Mouse (Mus musculus): ENCODE measurements at regions not wholly inside any gene's neighbourhood (a gene's known extent, or its start where the extent isn't known, plus 50 kb on each side); places are given as distances from the start of the nearest gene placed in this dataset.

- no peak for DNase-seq (ENCODE audit: low spot score)
These were observed 107.9 kb downstream of the CK137956 start for GRCm38 (mm10) chr4:127862875-127863274.

GRCm38 (mm10) chr4:127861319-127862117 is 109.2 kb downstream of the CK137956 start:
- DNase-seq (ENCODE audit: low spot score), result peak; percentile 36

DNA sequence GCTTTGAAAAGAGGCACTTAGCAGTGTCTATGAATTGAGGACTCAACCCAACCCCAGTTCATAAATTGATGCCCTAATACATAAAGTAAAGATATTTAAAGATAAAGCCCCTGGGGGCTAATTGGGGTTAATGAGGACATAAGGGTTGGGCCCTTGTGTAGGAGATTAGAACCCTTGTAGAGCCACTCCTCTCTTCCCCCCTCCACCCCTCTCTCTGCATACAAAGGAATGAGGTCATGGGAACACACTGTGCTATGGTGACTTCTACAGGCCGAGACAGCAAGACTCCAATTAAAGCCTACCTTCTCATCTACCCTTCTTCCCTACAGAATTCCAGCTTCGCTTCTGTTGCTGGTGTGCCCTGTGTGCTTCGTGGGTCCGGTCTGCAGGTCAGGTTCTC is 110.5 kb downstream of the CK137956 start:
- no peak for DNase-seq (ENCODE audit: low spot score)

- no peak for DNase-seq (ENCODE audit: low spot score)
These were observed 111.2 kb downstream of the CK137956 start for GRCm38 (mm10) chr4:127859505-127859904.

- DNase-seq (ENCODE audit: low spot score), result no peak
These were observed 112.2 kb downstream of the CK137956 start for GRCm38 (mm10) chr4:127858566-127858965.

DNA sequence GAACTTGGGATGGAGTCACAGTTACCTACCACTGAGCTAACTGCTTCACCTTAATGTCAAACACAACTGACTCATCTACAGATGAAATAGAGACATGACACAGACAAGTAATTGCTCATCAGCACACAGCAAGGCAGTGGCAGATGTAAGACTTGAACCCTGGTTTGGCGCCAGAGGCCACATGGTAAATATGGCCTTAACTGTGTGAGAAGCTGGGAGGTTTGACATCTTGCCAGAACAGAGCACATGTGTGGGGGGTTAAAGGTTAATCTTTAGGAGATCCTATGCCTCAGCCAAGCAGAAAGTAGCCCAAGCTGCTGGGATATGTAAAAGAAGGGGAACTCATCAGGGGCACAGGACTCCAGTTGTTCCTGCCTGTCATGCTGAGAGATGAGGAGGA is 114.9 kb downstream of the CK137956 start:
- no peak for DNase-seq (ENCODE audit: low spot score)

DNA sequence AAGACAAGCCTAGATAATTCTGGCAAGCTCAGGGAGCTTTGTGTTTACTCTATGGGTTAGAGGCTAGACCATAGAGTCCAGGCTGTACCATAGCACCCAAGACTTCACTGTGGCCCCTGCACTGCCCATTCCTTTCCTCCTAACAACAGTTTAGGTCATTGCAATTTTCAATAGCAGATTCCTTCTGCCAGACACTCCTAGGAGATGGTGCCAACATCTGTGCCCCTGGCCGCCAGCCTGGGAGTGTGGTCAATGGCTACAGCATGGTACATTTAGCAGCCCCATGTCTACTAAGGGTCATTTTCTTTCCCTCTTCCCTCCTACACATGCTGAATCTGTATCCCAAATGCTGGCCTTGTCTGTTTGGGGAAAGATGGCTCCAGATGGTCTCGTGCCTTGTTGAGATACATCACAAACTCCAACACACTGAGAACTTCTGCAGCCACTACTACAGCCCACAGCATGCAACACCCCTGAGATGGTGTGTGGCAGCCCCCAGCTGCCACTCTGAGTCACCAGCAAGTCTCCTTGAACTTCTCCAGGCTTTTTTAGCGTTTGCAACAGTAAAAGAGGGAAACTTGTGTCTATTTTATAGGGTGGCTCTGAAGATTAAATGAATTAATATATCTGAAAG is 115.9 kb downstream of the CK137956 start:
- DNase-seq (ENCODE audit: low spot score), result no peak

- DNase-seq (ENCODE audit: low spot score), result no peak
These were observed 121.4 kb downstream of the CK137956 start for GRCm38 (mm10) chr4:127849306-127849705.

DNA sequence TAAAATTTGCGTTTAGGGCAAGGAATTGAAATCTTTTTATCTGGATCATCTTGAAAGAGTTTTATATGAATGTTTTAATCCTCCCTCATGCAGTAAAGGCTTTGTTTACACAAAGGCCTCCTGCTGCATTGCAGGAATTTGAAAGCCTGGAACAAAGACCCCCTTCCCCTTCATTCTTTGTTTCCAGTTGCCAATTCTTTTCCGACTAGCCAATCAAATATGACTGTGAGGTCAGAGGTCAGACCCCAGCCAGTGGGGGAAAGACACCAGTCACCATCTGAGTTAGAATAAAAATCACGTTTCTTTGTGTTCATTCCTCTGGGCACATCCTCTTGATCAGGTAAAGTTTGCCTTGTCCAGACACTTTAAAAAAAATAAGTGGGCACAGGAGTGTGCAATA is 124.4 kb downstream of the CK137956 start:
- no peak for DNase-seq (ENCODE audit: low spot score)

DNA sequence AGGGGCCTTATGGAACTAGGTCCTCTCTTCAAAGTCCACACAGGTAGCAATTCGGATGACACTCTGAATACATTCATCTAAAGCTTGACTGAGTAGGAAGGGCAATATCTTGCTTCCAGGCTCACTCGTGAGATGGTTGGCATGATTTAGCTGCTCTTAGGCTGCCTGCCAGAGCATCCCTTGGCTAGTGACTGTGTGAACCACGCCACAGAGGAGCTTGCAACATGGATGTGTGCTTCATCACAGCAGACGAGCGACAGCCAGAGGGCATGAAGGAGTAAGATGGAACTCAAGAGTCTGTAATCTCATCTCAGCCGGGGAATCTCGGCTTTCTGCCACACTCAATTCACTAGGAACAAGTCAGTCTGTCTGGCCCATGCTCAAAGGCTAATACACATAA is 127.3 kb downstream of the CK137956 start:
- no peak for DNase-seq (ENCODE audit: low spot score)

GRCm38 (mm10) chr4:127833668-127834067 is 137.1 kb downstream of the CK137956 start:
- peak; percentile 16 for DNase-seq (ENCODE audit: low spot score)

DNA sequence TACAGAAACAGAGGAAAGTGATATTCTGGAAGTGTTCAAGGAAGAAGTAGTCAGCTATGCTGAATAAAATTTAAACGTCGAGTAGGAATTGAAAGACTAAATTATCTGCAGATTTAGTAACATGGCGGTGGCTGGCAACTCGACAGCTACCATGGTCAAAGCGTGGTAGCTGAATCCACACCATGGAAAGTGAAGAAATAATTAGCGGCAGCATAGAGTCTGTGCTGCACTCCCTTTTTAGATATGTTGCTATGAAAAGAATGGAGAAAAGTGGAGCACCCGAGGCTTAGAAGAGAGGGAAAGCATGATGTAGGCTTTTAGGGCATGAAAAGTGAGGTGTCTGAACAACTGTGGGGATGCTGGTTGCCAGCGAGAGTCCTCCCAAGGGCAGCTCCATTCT is 143.8 kb downstream of the CK137956 start:
- DNase-seq (ENCODE audit: low spot score), result no peak

DNA sequence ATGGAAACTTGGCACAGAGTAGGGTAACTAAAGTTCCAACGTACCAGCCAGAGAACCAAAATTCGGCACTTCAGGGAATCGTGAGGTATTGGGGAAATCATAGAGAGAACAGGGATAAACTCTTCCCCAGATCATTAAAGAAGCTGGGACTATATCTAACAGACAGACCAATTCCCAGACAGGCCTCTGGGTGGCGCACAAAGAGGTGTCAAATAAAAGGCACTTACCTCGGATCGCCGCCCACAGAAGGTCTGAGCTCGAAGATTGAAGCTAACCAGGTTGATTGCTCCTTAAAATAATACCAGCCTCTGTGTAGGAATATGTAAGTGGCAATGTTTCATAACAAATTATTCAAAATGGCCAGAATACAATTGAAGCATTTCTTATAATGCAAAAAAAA is 151.2 kb downstream of the CK137956 start:
- no peak for DNase-seq (ENCODE audit: low spot score)

DNA sequence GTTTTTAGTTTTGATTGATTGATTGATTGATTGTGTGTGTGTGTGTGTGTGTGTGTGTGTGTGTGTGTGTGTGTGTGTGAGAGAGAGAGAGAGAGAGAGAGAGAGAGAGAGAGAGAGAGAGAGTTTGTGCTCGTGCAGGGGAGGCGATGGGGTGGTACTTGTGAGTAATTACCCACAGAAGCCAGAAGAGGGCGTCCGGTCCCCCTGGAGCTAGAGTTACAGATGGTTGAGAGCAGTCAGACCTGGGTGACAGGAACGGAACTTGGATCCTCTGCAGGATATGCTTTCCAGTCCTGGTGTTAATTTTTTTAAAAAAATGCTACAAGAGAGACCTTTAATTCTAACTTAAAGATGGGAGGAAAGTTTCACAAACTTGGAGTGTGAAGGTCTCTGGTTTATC is 151.7 kb downstream of the CK137956 start:
- DNase-seq (ENCODE audit: low spot score), result no peak

- DNase-seq (ENCODE audit: low spot score), result no peak
These were observed 156.1 kb downstream of the CK137956 start for GRCm38 (mm10) chr4:127814631-127815030.

- no peak for DNase-seq (ENCODE audit: low spot score)
These were observed 158.7 kb downstream of the CK137956 start for GRCm38 (mm10) chr4:127812047-127812545.

DNA sequence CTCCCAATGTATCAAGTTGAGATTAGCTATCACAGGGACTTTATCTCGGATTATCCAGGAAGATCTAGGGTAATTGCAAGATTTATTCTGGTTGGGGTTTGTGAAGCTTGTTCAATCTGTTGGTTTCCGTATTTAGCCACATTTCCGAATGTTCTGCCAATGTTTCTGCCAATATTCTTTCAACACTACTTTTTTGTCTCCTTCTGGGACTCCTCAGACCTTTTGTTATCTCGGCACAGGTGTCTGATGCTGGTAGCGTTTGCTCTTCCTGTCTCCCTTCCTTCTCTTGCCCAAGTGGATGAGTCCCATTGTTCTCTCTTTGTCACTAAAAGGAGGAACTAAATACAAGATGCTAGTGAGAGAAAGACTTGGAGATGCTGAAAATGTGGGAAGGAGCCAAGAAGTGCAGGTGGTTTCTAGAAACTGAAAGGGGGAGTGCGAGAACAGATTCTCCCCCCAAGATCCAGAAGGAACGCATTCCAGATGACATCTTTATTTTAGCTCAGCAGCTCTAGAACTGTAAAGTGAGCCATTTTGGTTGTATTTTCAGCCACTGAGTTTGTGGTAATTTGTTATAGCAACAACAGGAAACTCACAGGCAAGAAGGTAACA is 159.7 kb downstream of the CK137956 start:
- peak; percentile 14 for DNase-seq (ENCODE audit: low spot score)

DNA sequence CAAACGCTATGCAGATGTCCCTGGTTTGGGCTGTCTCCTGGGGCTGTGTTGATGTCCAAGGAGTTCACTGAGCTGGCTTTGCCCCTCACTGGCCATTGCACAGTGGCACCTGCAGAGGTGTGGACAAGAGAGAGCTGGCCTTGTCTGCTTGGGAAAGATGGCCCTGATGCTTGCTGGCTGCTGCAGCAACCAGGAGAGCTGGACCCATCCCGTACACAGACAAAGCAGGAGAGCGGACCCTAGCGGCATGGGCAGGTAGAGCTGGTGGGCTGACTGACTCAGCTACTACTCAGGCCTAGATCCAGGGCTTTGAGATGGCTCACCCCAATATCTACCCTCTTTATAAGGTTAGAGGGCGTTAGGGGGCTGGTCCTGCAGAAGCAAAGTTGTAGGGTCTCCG is 161.7 kb downstream of the CK137956 start:
- no peak for DNase-seq (ENCODE audit: low spot score)

- DNase-seq (ENCODE audit: low spot score), result peak; percentile 12
These were observed 181.5 kb downstream of the CK137956 start for GRCm38 (mm10) chr4:127789206-127789605.

DNA sequence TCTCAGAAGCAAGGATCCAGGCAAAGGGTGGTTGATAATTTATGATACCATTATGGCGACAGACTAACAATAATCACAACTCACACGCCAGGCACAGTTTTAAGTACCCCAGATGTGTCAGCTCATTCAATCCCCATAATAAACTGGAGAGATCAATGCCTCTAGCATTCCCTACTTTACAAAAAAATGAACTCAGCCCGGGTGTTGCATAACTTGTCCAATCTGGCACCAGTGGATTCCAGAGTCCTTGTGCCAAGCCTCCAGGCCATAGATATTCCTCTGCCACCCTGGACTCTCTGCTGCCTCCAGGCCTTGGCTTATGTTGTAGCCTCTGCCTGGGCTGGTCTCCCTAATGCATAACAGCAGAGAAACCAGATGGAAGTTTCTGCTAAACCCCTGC is 185.0 kb downstream of the CK137956 start:
- DNase-seq (ENCODE audit: low spot score), result no peak

DNA sequence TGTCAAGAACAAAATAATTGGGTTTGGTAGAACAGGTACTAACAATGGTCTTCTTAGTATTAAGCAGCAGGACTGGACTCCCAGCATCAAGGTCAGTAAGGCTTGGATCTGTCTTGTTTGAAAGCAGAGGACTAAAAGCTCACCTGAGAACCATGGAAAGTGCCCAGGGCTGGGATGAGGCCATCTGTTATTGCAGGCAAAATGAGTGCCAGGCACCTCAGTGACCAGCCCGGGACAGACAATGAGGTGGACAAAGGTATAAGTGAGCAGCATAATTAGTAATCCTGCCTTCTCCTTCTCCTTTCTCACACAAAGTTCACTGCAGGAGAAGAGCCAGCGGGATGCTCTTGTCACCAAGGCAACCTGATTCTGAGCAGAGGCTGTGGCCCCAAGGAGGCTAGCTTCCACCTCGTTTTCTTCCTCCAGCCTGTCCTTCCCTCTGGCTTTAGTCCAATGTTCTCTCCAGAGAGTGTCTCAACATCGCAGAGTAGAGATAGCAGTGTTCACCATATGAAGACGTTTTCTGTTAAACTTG is 198.7 kb downstream of the CK137956 start:
- no peak for DNase-seq (ENCODE audit: low spot score)

- peak; percentile 50 for DNase-seq (ENCODE audit: low spot score)
These were observed 207.0 kb downstream of the CK137956 start for GRCm38 (mm10) chr4:127763736-127764135.

DNA sequence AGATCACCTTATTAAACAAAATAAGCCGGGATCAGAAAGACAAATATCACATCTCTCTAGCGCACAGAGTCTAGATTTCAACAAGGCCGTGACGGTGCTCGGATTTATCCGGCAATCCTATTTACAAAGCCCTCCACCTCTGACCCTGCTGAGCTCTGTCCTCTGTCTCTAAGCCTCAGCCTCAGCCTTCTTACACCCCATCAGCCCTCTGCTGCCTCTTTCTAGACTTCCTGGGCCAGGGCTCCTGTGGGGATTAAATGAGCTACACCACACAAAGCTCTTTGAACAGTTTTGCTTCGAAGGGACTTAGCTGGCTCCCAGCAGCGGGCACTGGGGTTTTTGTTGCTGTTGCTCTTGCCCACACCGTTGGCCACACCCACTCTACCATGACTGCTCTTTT is 211.8 kb downstream of the CK137956 start:
- no peak for DNase-seq (ENCODE audit: low spot score)

Data from layer of hippocampus, adult 11-12 months (tissue).